Mouse (Mus musculus): Measurements from ENCODE around the gene Dock8. TPM values are rescaled to one million over a fixed set of nuclear protein-coding genes. Genes with fewer than 3 reads are reported as not detected.
A peak's percentile ranks its signal among the peaks of the same experiment; 100 is the strongest.

Gene Dock8
- total RNA-seq, 2 experiments from 2014 or later: 45.9 to 91.6 TPM

DNA sequence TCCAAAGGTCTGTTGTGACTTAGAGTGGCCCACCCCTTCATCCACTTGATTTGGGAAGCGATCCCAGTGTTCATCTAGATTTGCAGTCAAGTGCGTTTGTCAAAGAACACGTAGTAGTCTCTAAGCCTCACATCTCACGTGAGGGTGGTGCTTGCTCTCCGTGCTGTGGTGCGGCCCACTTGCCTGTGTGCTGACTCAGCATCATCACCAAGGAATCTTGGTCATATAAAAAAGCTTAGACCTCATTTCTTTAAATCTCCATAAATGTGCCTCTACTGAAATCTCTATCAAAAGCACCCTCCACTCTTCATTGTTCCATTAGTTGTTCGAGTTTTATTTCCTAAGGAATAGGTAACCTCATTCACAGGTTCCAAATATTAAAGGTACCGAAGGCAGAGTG, 107.0 kb downstream of the Dock8 start:
- ATAC-seq (replicated peaks; ENCODE audit: poor library complexity): no peak

DNA sequence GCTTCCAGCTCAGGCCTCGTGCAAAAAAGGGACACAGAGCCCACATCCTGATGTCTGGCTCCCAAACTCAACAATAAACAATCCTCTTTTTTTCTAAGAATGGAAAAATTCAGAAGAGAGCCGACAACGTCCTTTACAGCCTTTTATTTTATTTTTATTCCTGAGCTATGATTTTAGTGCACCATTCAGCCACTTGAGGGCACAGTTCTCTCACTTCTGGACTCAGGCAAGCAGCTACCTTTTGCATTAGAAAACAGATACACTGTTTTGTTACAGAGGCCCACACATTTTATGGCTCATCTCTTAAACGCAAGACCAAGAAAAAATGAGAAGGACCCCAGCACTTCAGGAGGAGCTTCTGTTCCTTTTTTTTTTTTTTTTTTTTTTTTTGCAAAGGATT, 108.1 kb downstream of the Dock8 start:
- peak; percentile 50; the same call in 1 of the 2 replicates for ATAC-seq (replicated peaks; ENCODE audit: poor library complexity)

DNA sequence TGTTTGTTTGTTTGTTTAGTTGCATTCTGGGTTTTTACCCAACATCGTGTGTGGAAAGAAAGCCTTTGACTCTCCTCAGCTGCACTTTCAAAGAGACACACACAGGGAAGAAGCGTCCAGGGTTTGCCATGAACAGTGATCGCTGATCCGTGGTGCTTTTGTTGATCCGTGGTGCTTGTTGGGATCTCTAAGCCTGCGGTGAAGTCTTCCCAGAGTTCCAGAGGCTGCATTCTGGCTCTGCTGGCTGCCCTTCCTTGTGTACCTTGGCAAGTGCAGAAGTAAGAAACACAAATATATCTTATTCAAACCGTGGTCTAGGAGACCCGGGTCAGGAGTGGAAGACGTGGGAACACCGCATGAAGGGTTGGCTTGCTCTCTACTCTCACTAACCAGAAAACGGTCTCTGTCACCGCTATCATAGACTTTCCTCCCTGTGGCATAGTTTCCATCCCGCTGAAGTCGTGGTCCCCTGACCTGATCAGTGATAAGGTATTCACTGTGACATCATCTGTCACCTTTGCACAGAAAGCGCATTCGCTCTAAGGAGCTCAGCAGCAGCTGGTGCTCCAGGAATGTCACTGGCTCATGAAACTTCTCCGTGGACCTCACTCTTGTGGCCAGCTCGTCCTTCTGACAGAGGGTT, 112.4 kb downstream of the Dock8 start:
- ATAC-seq (replicated peaks; ENCODE audit: poor library complexity): no peak

DNA sequence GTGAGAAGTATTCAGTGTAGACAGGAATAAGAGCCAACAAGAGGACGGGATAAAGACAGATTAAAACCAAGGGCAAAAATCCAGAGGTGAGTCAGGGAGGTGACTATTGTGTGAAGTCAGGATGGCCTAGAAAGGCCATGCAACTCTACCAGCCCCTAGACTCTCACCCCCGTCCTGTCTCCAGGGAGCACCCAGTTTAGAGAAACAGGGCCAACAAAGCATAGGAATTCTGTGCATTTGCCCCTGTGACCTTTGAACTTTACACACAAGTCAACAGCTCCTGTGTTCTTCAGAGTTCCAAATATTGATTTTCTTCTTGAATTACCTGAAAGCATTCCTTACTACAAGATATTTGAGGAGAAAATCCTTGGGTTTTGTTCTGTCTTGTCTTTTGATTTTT, 117.6 kb downstream of the Dock8 start:
- no peak for ATAC-seq (replicated peaks; ENCODE audit: poor library complexity)

DNA sequence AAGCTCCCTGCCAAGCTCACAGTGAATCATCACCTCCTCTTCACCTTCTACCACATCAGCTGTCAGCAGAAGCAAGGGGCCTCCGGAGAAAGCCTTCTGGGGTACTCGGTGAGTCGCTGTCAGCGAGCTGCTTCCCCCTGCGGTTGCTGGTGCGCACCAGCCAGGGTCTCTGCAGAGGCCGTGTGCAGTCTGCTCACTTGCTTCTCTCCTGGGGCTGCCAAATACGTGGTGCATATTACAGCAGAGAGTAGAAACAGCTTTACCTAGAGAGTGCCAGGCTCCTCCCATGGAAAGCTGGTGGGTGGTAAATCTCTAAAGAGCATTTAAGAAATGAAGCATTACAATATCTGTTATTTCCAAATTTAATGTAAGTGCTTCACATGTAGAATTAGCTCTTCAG, 123.1 kb downstream of the Dock8 start:
- no peak for ATAC-seq (replicated peaks; ENCODE audit: poor library complexity)

DNA sequence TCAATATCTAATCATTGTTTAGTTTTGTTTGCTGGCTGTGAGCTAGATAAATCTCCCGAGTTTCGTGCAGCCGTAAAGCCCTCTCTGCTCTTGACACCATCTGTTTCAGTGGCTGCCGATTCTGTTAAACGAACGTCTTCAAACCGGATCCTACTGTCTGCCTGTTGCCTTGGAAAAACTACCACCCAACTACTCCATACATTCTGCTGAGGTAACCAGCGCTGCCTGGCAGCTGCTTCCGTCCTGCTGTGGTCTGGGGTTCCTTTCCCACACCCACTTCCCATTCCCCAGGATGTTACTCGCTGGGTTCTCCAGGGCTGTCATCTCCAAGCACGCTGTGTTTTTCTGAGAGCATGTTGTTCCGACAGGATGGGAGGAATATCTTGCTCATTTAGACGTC, 123.7 kb downstream of the Dock8 start:
- 0 out of 2 replicates have a peak, but pooled peaks have one; percentile 23 for ATAC-seq (replicated peaks; ENCODE audit: poor library complexity)

DNA sequence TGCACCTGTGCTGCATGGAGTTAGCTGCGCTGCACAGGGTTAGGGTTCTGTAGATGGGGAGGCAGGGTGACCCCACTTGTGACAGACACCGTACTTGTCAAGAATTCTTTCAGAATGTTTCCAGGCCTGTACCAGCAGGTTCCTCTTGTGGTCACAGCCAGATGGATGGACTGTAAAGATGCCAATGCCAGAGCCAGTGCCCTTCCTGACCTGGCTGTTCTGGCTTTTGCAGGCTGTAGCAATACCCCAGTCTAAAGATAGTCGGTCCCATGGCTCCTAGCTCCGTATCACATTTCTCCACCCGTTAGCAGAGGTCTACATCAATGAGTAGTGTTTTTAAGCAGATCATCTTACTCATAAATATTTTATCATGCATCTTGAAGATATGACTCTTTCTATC, 124.1 kb downstream of the Dock8 start:
- ATAC-seq (replicated peaks; ENCODE audit: poor library complexity): no peak

DNA sequence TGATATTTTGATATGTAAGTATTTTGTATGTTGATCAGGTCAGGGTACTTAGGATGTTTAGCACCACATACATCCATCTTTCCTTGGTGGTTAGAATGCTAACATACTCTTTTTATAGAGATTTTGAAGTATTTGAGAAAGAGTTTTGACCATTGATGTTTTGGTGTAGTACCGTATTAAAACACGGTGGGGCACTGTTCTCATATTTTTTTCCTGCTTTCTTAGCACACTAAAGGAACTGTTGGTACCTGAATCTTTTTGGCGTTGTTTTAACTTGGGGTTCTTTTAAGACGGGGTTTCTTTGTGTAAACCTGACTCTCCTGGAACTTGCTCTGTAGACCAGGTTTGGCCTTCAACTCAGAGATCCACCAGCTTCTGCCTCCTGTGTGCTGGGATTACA, 133.0 kb downstream of the Dock8 start:
- ATAC-seq (replicated peaks; ENCODE audit: poor library complexity): peak; percentile 64; the same call in 1 of the 2 replicates

DNA sequence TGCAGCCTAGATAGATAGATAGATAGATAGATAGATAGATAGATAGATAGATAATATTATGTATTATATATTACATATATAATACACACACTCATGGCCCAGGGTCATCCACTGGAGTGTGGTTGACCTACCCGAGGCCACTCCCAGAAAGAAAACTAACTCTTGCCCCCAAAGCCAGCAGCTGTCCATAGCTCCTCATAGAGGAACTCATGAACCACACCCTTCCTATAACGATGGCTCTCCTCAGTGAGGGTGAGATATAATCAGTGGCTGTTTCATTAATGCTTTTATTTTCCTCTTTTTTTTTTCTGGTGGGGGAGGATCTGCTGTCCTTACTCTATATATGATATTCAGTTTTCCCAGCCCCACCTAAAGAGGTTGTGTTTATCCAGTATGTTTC, 134.6 kb downstream of the Dock8 start:
- ATAC-seq (replicated peaks; ENCODE audit: poor library complexity): no peak

DNA sequence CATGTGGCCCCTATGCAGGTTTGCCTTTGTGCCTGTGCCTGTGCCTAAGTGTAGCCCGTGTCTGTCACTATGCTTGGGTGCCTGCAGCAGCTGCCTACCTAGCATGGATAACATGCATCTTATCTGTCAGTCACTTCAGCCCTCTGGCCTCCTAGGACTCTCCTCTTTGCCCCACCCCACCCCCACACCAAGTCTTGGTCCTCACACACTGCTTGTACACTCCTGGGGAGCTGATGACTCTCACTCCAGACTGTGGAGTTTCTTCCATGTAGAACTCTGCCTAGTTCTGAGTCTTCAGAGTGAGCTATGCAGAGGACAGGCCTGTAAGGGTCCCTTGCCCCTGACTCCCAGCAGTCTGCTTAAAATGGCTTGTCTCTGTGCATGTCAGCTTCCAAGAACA, 136.8 kb downstream of the Dock8 start:
- ATAC-seq (replicated peaks; ENCODE audit: poor library complexity): no peak

DNA sequence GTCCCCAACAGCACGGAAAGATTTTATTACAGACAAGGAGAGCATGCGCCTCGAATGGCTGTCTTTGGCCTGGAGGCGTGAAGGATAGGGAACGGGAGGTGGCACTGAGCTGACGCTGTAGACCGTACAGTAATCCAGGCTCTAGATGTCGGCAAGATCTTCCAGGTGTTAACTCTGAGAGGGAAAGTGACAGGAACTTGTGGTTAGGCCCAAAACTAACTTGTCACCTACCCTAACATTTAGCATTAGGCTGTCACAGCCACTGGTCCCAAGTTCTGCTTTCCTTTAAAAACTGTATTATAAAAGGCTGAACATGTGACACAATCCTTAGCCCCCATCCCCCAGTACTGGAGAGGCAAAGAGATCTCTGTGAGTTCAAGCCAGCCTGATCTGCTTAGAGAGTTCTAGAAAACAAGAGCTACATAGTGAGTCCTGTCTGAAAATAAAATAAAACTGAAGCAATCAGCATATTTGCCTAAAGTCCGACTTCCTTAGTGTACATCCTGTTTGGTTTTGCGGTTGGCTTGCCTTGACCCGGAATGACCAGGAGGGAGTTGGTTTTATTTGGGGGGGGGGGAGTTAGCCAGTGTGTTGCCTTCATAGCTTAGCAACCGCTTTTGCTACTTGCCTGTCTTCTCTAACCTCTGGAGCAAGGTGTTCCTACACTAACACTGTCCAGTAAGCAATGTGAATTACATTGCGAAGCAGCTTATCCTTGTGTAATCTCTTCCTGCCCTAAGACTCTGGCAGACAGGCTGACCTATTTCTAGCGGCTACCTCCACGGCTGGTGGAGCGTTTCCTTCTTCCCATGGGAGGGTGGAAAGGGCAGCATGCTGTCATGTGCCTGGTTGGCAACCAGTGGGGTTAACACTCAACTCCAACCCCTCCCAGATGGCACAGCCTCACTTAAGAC, 138.8 kb downstream of the Dock8 start:
- ATAC-seq (replicated peaks; ENCODE audit: poor library complexity): peak; percentile 67

DNA sequence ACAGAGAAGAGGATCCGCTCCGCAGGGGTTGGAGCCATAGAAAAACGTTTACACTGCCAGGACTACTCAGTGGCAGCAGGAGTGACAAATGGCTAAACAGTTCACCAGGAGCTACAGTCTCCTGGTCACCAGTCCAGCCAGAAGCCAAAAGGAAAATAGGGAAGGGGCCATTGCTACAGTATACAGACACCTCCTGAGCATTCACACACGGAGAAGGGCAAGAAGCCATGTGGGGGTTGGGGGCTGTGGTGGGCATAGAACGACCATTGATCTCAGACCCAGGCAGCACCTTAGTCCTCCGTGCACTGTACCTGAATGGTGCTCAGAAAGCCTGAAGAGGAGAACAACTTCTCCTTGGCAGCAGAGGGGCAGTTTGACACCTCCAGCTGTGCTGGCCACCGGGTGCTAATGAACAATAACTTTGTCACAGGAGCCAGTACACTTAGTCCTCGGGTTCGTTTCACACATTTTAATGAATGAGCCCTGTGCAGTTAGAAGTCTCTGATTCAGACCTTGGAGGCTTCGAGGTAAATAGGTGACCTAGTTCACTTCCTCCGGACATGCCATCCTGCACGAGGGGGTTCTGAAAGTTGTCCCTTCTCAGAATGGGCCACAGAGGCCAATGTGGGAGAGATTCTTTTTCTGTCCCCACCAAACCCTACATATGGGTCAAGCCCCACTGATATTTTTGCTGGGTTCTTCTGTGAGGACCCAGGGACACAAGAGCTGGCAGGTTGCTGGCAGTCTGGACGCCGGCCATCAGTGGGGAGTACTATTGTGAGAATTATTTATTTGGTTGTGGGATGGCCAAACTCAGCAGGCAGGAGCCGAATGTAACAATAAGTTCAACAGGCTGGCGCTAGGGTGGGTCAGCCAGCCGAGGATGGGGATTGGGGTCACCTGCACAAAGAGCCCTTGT, 145.0 kb downstream of the Dock8 start:
- ATAC-seq (replicated peaks; ENCODE audit: poor library complexity): no peak

DNA sequence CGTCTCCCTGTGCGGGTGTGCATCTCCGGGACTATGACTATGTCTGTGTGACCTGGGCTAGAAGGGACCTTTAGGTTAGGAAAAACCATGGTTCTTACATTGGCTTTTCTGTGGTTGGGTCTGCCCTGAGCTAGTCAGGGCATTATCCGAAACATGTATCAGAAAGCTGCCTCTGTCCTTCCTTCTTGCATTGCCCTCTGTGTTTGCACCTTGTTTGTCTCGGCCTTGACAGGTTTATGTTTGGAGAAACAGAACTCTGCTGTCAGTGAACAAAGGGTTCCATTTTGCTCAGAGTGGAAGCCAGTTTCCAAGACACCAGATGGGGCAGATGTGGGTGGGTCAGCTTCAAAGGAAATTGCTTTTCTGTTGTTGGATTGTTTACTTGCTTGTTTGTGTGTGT, 145.8 kb downstream of the Dock8 start:
- no peak for ATAC-seq (replicated peaks; ENCODE audit: poor library complexity)

DNA sequence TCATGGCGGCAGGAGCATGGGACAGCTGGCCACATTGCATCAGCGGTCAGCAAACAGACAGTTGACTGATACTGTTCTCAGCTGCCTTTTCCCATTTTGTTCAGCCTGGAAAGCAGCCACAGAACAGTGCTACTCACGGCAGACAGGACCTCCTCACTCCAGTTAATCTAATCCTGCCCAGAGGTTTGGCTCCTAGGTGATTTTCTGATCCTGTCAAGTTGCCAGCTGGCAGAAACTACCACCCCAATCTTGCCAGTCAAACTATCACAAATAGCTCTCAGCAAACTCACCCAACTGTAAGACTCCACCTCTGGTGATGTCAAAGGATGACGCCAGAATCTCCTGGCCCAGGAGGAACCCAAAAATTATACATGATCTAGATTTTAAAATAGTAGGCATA, 146.8 kb downstream of the Dock8 start:
- ATAC-seq (replicated peaks; ENCODE audit: poor library complexity): peak; percentile 58

DNA sequence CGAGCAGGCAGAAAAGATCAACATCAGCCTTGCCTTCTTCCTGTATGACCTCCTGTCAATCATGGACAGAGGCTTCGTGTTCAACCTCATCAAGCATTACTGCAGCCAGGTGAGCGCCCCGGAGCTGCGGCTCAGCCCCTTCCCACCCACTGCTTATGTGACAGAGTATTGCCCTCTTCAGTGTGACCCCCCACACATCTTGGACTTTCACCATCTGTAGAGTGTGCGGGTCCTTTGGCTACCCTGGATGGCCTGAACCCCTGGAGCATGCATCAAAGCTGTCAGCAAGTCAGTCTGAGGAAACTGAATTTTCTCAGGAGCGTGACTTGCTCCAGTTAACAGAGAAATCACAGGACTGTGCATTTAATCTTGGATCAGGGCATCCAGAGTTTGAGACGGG, 150.5 kb downstream of the Dock8 start:
- no peak for ATAC-seq (replicated peaks; ENCODE audit: poor library complexity)

DNA sequence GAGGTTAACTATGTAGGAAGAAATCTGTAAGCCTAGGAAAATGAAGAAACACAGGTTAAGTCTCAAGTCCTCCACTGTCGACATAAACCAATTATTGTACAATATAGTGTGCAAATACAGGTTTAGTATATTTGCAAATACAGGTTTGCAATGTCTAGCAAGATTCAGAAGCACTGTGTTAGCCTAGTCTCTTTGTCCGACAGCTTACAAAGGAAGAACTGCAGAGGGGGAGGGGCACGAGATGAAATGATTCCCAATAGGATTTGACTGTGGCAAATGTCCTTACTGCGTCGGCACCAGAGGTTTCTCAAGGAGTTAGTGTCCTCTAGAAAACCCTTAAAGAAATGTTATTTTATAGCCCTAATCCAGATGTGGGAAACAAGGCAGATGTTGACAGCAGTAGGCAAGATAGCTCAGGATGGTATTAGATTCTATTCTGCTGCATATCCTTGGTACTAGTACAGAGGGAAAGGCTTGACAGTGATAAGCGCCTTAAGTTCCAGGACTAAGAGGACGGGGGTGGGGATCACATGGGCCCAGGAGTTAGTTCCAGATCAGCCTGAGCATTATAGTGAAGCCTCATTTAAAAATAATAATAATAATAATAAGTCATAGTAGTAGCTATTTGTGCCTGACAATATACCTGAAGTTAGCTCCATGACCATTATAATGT, 155.3 kb downstream of the Dock8 start:
- ATAC-seq (replicated peaks; ENCODE audit: poor library complexity): no peak

DNA sequence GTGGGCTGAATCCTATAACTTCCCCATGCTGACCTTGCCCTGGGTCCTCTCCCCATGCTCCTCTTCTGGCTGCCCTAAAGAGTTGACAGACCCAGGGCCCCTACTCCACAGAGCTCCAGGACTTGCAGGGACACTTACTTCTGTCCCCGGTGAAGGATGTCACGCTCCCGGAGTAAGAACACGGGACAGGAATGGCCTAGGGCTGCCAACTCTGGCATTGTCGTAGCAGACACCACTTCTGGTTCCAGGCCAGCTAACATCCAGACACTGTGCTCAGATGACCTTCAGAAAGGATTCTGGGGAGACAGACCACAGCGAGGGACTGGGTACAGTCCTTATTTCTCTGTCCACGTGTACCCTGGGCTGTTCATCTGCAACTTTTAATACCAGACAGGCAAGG, 155.9 kb downstream of the Dock8 start:
- ATAC-seq (replicated peaks; ENCODE audit: poor library complexity): no peak

DNA sequence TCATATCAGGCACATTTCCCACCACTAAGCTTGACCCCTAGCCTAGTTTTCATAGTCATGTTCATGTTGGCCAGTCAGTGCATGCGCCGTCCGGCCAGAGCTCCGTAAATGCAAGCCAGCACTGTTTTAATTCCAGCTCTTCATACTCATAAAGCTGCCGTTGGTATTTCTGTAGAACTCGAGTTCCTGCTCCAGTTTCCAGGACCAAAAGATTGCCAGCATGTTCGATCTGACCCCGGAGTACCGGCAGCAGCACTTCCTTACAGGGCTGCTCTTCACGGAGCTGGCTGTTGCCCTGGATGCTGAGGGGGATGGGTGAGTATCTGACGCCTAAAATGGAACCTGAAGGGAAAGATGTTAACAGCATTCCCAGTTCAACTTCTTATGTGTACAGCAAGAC, 156.4 kb downstream of the Dock8 start:
- ATAC-seq (replicated peaks; ENCODE audit: poor library complexity): no peak

DNA sequence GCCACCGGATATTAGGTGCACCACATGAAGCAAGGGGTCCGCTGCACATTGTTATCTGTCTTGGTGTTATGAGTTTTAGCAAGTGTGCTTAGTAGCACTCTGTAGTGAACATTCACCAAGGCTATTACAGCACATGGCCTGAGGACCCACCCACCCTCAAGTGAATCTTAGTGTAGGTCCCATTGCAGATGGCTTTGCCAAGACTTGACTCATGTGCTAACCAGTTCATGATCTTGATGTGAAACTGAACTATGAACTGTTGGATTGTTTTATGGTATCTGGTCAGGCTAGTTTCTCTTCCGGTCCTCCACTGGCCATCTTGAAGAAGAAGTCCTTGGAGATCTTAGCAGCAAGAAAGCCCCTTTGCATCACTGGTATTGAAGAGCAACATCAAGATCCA, 162.9 kb downstream of the Dock8 start:
- ATAC-seq (replicated peaks; ENCODE audit: poor library complexity): no peak

DNA sequence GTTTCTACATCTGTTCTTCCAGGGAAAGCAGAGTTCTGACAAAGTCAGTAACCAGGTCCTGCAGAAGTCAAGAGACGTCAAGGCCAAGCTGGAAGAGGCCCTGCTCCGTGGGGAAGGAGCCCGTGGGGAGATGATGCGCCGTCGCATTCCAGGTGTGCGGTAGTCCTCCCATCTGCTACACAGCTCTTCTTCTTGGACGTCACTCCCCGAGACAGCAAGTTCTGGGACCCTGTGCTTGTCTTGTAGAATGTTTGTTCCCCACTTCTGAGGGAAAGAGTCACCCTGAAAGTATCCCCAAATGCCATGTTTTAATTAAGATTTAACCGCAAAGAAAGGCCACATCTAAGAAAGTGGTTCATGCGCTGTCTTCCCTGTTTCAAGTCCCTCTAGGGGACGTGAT, 164.1 kb downstream of the Dock8 start:
- no peak for ATAC-seq (replicated peaks; ENCODE audit: poor library complexity)

DNA sequence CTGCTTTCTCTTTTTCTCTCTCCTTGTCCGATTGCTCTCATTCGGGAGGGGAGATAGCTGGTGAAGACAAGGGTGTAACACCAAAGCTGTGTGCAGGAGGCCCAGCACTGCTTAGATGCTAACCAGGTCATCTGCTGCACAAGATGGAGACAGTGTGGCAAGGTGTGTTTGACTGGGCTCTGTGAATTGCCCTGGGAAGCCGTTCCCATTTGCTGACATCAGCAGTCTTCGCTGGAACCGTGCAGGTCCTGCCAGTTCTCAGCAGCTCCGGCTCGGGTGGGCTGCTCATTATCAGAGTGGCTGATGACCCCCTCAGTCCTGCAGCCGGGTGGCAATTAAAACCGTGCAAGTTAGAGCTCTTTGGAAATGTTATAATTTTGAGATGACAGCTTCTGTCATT, 167.1 kb downstream of the Dock8 start:
- ATAC-seq (replicated peaks; ENCODE audit: poor library complexity): no peak
